Mouse (Mus musculus): ENCODE measurements around the gene Plxna4. TPM values are rescaled to one million over a fixed set of nuclear protein-coding genes. Genes with fewer than 3 reads are reported as not detected.
A peak's percentile ranks its signal among the peaks of the same experiment; 100 is the strongest.

The Plxna4 gene
- 6.4 and 6.7 TPM in 2 replicates for polyA plus RNA-seq (2016; fragmentation: Nextera tagmentation; extraction: Ambion mirVana)

DNA sequence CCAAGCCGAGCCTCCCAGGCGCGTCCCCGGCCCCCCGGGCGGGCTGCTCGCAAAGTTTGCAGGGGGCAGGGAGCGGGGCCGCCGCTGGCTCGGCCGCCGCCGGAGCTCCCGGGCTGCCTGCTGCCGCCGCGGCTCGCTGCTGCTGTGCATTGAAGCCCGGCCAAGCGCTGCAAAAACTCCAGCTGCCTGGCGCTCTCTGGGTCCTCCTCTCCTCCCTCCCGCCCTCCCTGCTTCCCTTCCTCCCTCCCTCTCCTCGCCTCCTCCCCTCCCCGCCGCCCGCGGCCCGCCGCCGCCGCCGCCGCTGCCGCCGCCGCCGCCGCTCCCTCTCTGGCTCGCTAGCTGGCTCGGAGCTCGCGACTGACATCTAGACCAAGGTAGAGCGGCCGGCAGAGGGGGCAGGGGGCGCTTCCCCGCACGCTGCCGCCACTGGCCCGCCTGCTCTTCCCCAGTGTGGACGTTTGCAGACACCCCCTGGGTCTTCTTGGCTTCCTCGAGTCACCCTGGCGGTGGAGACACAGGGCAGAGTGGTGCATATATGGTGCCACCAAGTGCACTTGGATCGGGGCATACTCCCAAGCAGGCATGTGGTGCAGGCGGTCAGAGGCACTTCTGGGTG is at the start of gene Plxna4:
TSS of gene Plxna4 (minus strand) at position 137 of the 616 bp plus-strand sequence.
- ATAC-seq (ENCODE audit: insufficient number of reproducible peaks, insufficient read depth, low FRiP score, low TSS enrichment, low read depth), result peak; percentile 11; the same call in 1 of the 2 replicates
- Histone ChIP-seq H3K36me3 (no peaks in the 10 kb centered on the region), H3K27me3 (peaks cover 95% of the 10 kb centered on the region), H3K9me3 (no peaks in the 10 kb centered on the region), H3K4me2 (peak within 1 kb of the TSS; percentile 100), H3K4me3 (replicated peaks) (peak within 1 kb of the TSS; percentile 87), H3K4me1 (replicated peaks) (peaks cover 35% of the 10 kb centered on the region), H3K27ac (peak within 1 kb of the TSS; percentile 72; the same call in 1 of the 2 replicates), H3K9ac (replicated peaks) (peak within 1 kb of the TSS; percentile 83)
- under 1% methylated on average over 30 of the region's 55 CpGs for WGBS

DNA sequence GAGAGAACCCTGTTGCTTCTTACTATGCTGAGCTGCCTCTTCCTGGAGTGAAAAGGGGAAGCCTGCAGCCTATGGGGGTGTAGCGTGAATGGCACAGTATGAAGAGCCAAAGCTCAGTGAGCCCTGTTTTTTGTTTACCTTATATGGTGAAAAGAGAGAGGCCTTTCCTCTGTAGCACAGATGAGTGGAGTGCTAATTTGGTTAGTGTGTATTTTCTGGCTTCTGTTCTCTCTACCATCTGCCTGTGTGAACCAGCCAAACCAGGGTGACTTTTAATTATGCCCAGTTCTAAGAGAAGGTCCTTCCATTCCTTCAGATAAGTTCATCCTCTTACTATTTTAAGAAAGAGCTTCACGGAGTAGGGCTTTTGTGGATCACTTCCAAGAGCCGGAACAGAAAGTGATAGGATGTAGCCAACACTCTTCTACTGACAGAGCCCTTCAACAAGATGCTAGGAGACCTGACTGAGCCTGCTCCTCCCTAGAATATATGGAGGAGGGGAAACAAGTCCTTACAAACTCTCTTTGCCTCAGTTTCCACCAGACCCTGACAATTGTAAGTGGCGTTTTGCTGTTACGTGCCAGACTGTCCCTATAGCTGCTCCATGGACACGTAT is 49.7 kb upstream of the Plxna4 start:
- WGBS, result 86% methylated on average over 6 of the region's 6 CpGs

DNA sequence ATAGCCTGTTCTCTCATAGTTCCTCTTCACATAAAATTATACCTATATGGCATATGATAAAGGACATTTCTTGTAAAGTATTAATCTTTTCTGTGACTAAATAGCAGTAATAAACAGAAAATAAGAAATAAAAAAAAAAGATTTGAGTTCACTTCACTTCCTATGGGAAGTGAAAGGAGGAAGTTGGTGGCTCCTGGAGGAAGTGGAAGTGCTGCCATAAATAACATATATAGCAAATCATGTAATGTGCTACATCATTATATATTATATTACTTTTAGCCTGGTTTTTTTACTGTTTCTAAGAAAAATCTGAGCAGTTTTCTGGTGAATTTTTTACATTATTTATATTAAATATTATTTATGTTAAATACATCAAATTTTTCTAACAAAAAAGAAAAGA is 22.7 kb upstream of the Plxna4 start:
- no peaks in the 10 kb centered on the region for H3K4me1 ChIP-seq (replicated peaks)
- H3K27ac ChIP-seq, result no peak overlapping the region
- no peak overlapping the region for H3K4me2 ChIP-seq
- no peaks in the 10 kb centered on the region for H3K36me3 ChIP-seq
- H3K9me3 ChIP-seq, result no peaks in the 10 kb centered on the region
- H3K9ac ChIP-seq (replicated peaks), result no peak overlapping the region
- no peak overlapping the region for H3K4me3 ChIP-seq (replicated peaks)
- no peak for ATAC-seq (ENCODE audit: insufficient number of reproducible peaks, insufficient read depth, low FRiP score, low TSS enrichment, low read depth)
- 0 out of 2 replicates have a peak, but pooled peaks cover 2% of the 10 kb centered on the region for H3K27me3 ChIP-seq

More for the DNA sequence above, 49.7 kb upstream of the Plxna4 start:
- no peak overlapping the region for H3K9ac ChIP-seq (replicated peaks)
- no peaks in the 10 kb centered on the region for H3K9me3 ChIP-seq
- no peak overlapping the region for H3K4me3 ChIP-seq (replicated peaks)
- H3K36me3 ChIP-seq, result no peaks in the 10 kb centered on the region
- no peaks in the 10 kb centered on the region for H3K4me1 ChIP-seq (replicated peaks)
- no peak for ATAC-seq (ENCODE audit: insufficient number of reproducible peaks, insufficient read depth, low FRiP score, low TSS enrichment, low read depth)
- no peaks in the 10 kb centered on the region for H3K27me3 ChIP-seq
- H3K4me2 ChIP-seq, result no peak overlapping the region
- no peak overlapping the region for H3K27ac ChIP-seq

DNA sequence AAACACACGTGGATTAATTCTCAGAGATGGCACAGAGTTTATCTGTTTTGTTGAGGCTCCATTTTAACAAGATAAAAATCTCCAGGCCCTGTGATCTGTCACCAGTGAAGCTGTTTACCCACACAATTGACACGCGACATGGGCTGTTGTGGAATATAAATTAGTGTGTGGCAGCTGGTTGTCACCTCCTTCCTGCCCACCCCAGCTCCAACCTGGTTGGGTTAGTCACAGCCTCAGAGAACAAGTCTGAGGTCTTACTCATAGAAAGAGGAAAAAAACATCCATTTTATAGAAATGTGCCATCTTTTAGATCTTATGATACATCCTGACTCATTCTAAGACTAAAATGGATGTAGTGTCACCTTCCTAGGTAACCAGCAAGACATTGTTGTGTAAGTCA is 18.8 kb upstream of the Plxna4 start:
- WGBS, result 64% methylated on average over 3 of the region's 3 CpGs
- no peak overlapping the region for H3K9ac ChIP-seq (replicated peaks)

DNA sequence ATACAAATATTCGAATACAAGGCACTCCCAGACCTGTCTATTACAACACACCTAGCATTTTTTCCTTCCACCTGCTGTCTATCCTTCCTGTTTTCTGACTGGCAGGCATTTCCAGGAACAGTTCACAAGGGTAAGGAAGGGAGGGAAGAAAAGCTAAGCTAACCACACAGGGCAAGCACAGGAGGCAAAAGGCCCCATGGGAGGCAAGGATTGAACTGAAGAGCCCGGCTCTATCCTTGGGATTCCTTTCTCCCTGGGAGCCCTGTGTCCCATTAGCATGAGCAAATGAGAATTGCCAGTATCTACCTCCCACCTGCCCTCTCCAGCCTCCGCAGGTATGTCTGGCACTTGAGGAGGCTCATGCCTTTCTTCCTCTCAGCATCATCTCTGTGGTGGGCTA is 17.6 kb upstream of the Plxna4 start:
- Histone ChIP-seq H3K4me2 (no peak overlapping the region), H3K36me3 (no peaks in the 10 kb centered on the region), H3K27me3 (0 out of 2 replicates have a peak, but pooled peaks cover 6% of the 10 kb centered on the region), H3K27ac (no peak overlapping the region), H3K9ac (replicated peaks) (no peak overlapping the region), H3K4me1 (replicated peaks) (no peaks in the 10 kb centered on the region), H3K9me3 (no peaks in the 10 kb centered on the region), H3K4me3 (replicated peaks) (no peak overlapping the region)
- WGBS, result 27% methylated on average over 3 of the region's 3 CpGs
- no peak for ATAC-seq (ENCODE audit: insufficient number of reproducible peaks, insufficient read depth, low FRiP score, low TSS enrichment, low read depth)

More for the DNA sequence above, 18.8 kb upstream of the Plxna4 start:
- H3K4me2 ChIP-seq, result no peak overlapping the region
- no peaks in the 10 kb centered on the region for H3K9me3 ChIP-seq
- no peaks in the 10 kb centered on the region for H3K4me1 ChIP-seq (replicated peaks)
- H3K36me3 ChIP-seq, result no peaks in the 10 kb centered on the region
- H3K4me3 ChIP-seq (replicated peaks), result no peak overlapping the region
- no peak overlapping the region for H3K27ac ChIP-seq
- ATAC-seq (ENCODE audit: insufficient number of reproducible peaks, insufficient read depth, low FRiP score, low TSS enrichment, low read depth), result no peak
- 0 out of 2 replicates have a peak, but pooled peaks cover 6% of the 10 kb centered on the region for H3K27me3 ChIP-seq

DNA sequence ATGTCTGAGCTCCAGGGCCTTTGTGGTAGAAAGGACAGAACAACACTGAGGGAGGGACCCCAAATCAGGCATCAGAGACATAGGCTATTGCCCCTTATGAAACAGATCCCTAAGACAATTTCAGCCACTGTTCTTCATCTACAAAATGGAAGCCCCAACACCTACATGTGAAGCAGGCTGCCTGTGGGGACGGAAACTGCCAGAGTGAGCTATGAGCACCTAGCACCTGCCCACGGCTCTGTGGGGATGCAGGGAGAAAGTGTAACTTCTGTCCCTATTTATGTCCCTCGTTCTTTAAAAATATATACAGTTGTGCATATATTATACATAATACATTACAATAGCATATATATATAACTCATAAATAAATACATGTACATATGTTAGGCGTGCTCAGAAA is 16.9 kb upstream of the Plxna4 start:
- ATAC-seq (ENCODE audit: insufficient number of reproducible peaks, insufficient read depth, low FRiP score, low TSS enrichment, low read depth), result no peak
- Histone ChIP-seq H3K9me3 (no peaks in the 10 kb centered on the region), H3K36me3 (no peaks in the 10 kb centered on the region), H3K4me1 (replicated peaks) (no peaks in the 10 kb centered on the region), H3K9ac (replicated peaks) (no peak overlapping the region), H3K4me3 (replicated peaks) (no peak overlapping the region), H3K27ac (no peak overlapping the region), H3K4me2 (no peak overlapping the region), H3K27me3 (0 out of 2 replicates have a peak, but pooled peaks cover 6% of the 10 kb centered on the region)
- 84% methylated on average over 4 of the region's 4 CpGs for WGBS

DNA sequence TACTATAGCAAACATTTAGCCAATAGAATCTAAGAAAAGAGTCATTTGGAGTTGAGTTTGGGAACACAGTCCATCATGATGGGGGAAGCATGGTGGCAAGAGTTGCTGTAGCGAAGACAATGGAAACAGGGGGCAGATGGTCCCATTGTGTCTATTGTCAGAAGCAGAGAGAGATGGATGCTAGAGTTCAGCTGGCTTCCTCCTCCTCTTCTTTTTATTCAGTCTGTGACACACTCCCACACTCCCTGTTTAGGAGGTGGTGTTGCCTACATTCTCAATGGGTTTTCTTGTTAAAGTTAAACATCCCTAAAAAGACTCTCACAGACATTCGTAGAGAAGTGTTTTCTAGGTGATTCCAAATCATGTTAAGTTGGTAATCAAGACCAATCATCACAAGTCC is 14.1 kb upstream of the Plxna4 start:
- Histone ChIP-seq H3K9me3 (no peaks in the 10 kb centered on the region), H3K36me3 (no peaks in the 10 kb centered on the region), H3K9ac (replicated peaks) (no peak overlapping the region), H3K4me2 (no peak overlapping the region), H3K4me1 (replicated peaks) (no peaks in the 10 kb centered on the region), H3K27me3 (0 out of 2 replicates have a peak, but pooled peaks cover 6% of the 10 kb centered on the region), H3K27ac (no peak overlapping the region), H3K4me3 (replicated peaks) (no peak overlapping the region)
- no peak for ATAC-seq (ENCODE audit: insufficient number of reproducible peaks, insufficient read depth, low FRiP score, low TSS enrichment, low read depth)
- 88% methylated on average over 2 of the region's 2 CpGs for WGBS

DNA sequence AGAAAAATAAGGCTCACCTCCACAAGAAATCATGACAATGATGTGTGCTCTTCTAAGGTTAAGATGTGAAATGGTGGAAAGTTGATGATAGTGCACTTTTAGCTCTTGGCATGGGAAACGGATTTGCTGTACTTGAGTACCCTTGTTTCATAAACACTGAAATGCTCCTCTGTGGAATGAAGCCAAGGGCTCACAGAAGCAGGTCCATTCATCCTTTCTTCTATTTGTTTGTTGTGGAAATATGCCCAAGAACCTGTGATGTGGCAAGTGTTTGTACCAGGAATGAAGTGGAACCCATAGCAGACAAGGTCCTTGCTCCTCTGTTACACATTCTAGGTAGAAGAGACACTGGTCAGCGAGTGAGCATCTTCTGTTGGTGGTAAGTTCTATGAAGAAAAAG is 13.3 kb upstream of the Plxna4 start:
- 0 out of 2 replicates have a peak, but pooled peaks cover 6% of the 10 kb centered on the region for H3K27me3 ChIP-seq
- no peak overlapping the region for H3K27ac ChIP-seq
- H3K36me3 ChIP-seq, result no peaks in the 10 kb centered on the region
- no peaks in the 10 kb centered on the region for H3K4me1 ChIP-seq (replicated peaks)
- H3K9ac ChIP-seq (replicated peaks), result no peak overlapping the region
- no peak for ATAC-seq (ENCODE audit: insufficient number of reproducible peaks, insufficient read depth, low FRiP score, low TSS enrichment, low read depth)
- H3K4me2 ChIP-seq, result no peak overlapping the region
- 74% methylated on average over 2 of the region's 2 CpGs for WGBS
- H3K9me3 ChIP-seq, result no peaks in the 10 kb centered on the region
- H3K4me3 ChIP-seq (replicated peaks), result no peak overlapping the region

DNA sequence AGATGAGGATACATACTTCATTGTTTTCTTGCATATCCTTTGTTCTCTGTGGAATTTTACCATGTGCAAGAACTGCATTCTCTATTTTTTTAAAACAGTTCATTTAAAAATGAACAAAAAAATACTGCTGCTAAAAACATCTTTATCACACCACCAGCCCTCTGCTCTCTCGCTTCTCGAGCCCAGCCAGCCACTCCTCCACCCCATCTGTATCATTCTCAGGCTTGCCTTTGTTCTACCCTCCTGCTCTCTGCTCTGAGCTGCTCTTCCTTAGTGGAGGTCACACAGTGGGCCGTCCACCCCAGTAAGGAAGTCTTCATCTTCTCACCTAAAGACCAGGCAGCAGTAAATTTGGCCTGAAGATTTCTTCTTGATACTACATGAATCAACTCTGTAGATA is 7.6 kb upstream of the Plxna4 start:
- 52% methylated on average over 3 of the region's 3 CpGs for WGBS
- Histone ChIP-seq H3K9ac (replicated peaks) (no peak overlapping the region), H3K4me3 (replicated peaks) (no peak overlapping the region)

DNA sequence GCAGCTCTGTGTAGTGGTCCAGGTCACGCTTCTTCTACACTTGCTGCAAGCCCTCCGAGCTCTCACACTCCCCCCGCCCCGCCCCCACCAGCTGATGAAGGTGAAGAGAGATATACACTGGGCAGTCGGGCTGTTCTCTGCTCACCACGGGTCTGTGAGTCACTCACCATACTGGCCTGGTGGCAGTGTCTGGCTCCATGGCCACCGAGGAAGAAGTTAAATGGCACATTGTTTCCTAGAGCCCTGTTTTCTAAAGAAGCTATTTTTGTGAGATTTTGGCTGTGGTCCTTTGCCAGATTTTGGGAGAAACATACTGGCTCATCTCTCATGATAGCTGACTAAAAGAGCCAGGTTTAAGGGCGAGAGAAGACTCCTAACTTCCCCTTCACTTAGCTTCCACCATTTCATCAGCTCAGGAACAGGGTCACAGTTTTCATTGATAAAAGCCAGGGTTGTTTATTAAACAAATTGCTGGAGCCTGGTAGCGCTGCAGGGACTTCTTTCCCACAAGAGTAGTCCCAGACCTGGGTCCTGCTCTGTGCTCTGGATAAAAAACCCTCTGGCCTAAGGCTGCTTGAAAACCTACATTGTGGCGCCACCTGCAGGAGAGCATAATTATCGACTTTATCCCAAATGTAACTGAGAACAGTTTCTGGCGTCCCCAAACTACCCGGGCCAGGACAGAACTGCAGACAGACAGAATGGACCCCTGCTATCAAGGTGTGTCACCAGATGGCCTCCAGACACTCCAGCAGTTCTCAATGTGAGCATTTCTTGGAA is 3.2 kb upstream of the Plxna4 start:
- WGBS, result 27% methylated on average over 13 of the region's 13 CpGs
- no peak overlapping the region for H3K27ac ChIP-seq
- peaks cover 75% of the 10 kb centered on the region for H3K27me3 ChIP-seq
- 0 out of 2 replicates have a peak, but pooled peaks cover 5% of the 10 kb centered on the region for H3K9me3 ChIP-seq
- no peak overlapping the region for H3K9ac ChIP-seq (replicated peaks)
- ATAC-seq (ENCODE audit: insufficient number of reproducible peaks, insufficient read depth, low FRiP score, low TSS enrichment, low read depth), result 0 out of 2 replicates have a peak, but pooled peaks have one; percentile 53
- no peak overlapping the region for H3K4me3 ChIP-seq (replicated peaks)
- H3K4me1 ChIP-seq (replicated peaks), result peaks cover 10% of the 10 kb centered on the region
- H3K4me2 ChIP-seq, result no peak overlapping the region
- no peaks in the 10 kb centered on the region for H3K36me3 ChIP-seq

More for the DNA sequence above, 7.6 kb upstream of the Plxna4 start:
- no peaks in the 10 kb centered on the region for H3K4me1 ChIP-seq (replicated peaks)
- ATAC-seq (ENCODE audit: insufficient number of reproducible peaks, insufficient read depth, low FRiP score, low TSS enrichment, low read depth), result no peak
- no peaks in the 10 kb centered on the region for H3K36me3 ChIP-seq
- no peak overlapping the region for H3K27ac ChIP-seq
- H3K27me3 ChIP-seq, result peaks cover 32% of the 10 kb centered on the region
- H3K9me3 ChIP-seq, result 0 out of 2 replicates have a peak, but pooled peaks cover 5% of the 10 kb centered on the region
- H3K4me2 ChIP-seq, result no peak overlapping the region

DNA sequence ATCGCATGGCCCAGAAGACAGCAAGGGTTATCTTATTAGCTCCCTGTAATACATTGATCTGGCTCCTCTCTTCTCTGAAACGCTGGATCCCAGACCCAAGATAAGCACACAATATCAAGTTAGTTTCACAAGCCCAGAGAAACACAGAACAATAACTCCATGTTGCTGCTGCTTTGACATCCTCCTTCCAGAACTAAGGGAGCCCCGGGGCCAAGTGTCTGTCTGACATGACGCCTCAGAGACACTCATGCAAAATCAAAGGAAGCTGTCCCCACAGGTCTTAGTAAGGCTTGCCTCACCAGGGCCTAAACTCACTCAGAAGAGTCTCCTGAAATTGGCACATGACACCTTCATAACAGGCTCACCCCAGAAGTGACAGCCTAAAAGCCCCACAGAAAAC is 1.6 kb upstream of the Plxna4 start:
- ATAC-seq (ENCODE audit: insufficient number of reproducible peaks, insufficient read depth, low FRiP score, low TSS enrichment, low read depth), result no peak
- H3K4me3 ChIP-seq (replicated peaks), result no peak overlapping the region
- H3K9me3 ChIP-seq, result no peaks in the 10 kb centered on the region
- no peak overlapping the region for H3K9ac ChIP-seq (replicated peaks)
- 64% methylated on average over 4 of the region's 4 CpGs for WGBS
- H3K27ac ChIP-seq, result no peak overlapping the region
- H3K27me3 ChIP-seq, result peaks cover 89% of the 10 kb centered on the region
- no peak overlapping the region for H3K4me2 ChIP-seq
- H3K4me1 ChIP-seq (replicated peaks), result peaks cover 21% of the 10 kb centered on the region
- no peaks in the 10 kb centered on the region for H3K36me3 ChIP-seq

Measured in limb, embryonic 12.5 days (tissue).